Mouse (Mus musculus) embryo, embryonic 10 days (tissue): ENCODE data around the gene Gm5771.
"Not testable (repeated sequence)": the region's sequence is repeated elsewhere in the genome, so short reads cannot be mapped to it uniquely, and the experiment has no call there.

ENCODE experiments used
- DNase-seq: peaks from one replicate; pipeline ENCODE4 v3.0.0-alpha.2; 2015; ENCODE audit warnings: low spot score

Gene Gm5771

DNA sequence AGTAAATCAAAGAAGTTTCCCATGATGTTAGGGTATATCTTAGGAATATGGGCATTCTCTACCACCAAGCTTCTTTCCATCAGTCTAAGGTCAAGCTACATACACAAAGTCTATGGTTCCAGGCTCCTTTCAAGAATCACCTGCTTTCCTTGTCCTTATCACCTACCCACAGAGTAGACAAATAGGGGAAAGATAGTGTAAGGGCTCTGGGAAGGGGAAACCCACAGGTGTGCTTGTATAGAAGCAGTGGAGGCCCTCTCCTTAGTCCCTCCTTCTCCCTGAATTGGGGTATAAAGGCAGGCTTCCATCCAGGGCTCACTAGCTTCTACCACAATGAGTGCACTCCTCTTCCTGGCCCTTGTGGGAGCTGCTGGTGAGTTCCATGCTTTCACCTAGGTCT lies at the start of gene Gm5771:
Gene Gm5771 (plus strand): TSS at position 301 of the 400 bp plus-strand sequence.
- DNase-seq, result not testable (repeated sequence)

DNA sequence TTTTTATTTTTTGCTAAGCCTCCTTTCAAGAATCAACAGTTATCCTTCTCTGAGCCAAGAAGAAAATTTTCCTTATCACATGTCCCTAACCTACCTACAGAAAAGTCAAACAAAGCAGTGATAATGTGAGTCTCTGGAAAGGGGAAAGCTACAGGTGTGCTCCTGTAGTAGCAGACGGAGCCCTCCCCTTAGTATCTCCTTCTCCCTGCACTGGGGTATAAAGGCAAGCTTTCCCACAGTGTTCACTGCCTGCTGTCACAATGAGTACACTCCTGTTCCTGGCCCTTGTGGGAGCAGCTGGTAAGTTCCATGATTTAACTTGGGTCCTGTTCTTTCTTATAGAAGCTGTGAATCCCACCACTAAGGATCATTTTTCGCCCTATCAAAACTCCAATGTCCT lies 38.2 kb upstream of the Gm5771 start, which contains the start of gene Try10:
Gene Try10 (plus strand): TSS at position 174 of the 400 bp plus-strand sequence.
- DNase-seq, result no peak

DNA sequence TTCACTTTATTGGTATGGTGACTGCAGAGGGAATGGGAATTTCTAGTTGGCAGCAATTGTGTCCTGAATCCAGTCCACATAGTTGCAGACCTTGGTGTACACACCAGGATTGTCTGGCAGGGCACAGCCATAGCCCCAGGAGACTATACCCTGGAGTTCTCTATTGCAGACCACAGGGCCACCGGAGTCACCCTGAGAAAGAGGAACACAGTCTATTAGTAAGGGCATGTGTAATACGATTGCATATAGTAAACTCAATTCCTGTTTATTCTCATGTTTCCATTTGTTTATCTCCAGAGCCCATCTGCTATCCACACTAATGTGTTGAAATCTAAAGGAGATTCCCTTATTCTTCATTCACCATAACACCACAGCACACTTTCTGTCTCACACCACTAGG lies 18.4 kb upstream of the Gm5771 start:
- not testable (repeated sequence) for DNase-seq

DNA sequence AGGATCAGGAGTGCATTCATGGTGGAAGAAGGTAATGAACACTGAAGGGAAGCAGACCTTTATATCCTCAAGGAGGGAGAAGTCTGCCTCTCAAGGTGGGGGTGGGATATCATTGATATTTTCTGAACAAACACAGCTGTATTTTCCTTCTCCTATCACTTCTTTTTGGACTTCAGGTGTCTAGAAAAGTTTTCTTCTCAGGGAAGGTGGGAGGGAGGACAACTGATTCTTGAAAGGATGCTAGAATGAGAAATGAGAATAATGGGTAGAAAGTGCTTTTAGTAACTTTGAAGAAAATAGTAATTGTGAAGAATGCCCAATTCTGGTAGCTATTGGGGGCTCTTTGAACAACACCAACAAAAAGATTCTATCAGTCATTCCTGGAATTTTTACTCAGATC lies 14.6 kb upstream of the Gm5771 start, which contains the start of gene Prss3:
Gene Prss3 (minus strand): TSS at position 101 of the 400 bp plus-strand sequence.
- not testable (repeated sequence) for DNase-seq

DNA sequence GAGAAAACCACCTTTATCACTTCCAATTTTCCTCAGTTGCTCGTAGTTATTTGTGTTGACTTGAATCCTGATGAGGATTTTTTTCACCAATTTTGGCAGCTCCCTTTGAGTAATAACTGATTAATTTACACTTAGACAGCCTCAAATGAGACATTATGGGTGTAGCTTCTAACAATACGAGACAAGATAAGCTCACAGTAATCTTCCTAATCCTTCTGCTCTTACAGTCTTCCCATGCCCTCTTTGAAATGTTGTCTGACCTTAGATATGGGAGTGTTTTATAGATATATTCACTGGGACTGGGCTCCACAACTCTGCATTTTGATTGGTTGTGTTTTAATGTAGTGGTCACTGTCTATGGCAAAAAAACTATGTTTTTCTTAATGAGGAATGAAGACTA lies 5.4 kb upstream of the Gm5771 start:
- DNase-seq, result no peak

DNA sequence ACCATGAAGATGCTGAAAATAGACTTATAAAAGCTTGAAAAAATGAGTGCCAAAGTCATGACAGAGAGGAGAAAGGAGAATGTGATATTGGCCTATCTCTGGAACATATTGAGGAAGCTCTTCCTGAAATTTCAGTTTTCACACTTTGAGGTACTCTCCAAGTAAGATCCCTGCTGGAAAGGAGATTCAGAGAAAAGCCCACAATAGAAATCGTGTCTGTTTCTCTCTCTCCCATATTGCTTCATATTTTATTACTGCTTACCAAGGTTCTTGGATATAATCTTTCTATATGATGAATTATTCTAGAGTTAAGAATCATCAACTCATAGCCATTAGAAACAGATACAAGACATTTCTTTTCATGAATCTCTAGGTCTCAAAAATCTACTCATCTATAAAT lies 516 bp upstream of the Gm5771 start:
- not testable (repeated sequence) for DNase-seq

DNA sequence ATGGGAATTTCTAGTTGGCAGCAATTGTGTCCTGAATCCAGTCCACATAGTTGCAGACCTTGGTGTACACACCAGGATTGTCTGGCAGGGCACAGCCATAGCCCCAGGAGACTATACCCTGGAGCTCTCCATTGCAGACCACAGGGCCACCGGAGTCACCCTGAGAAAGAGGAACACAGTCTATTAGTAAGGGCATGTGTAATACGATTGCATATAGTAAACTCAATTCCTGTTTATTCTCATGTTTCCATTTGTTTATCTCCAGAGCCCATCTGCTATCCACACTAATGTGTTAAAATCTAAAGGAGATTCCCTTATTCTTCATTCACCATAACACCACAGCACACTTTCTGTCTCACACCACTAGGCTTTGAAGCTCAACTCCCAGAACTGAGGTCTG lies 50.1 kb downstream of the Gm5771 start:
- DNase-seq, result not testable (repeated sequence)

DNA sequence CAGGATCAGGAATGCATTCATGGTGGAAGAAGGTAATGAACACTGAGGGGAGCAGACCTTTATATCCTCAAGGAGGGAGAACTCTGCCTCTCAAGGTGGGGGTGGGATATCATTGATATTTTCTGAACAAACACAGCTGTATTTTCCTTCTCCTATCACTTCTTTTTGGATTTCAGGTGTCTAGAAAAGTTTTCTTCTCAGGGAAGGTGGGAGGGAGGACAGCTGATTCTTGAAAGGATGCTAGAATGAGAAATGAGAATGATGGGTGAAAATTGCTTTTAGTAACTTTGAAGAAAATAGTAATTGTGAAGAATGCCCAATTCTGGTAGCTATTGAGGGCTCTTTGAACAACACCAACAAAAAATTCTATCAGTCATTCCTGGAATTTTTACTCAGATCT lies 53.9 kb downstream of the Gm5771 start, which contains the start of gene Gm10334:
Gene Gm10334 (minus strand): TSS at position 101 of the 400 bp plus-strand sequence.
- not testable (repeated sequence) for DNase-seq
